Mouse (Mus musculus): ENCODE data around the gene Ddx18.

The Ddx18 gene

GRCm38 (mm10) chr1:121527600-121528398, 40.0 kb downstream of the Ddx18 start:
- DNase-seq (ENCODE audit: low spot score) = no peak

GRCm38 (mm10) chr1:121527061-121527460, 40.7 kb downstream of the Ddx18 start:
- no peak for DNase-seq (ENCODE audit: low spot score)

GRCm38 (mm10) chr1:121518609-121519008, 49.2 kb downstream of the Ddx18 start:
- DNase-seq (ENCODE audit: low spot score) = no peak

- DNase-seq (ENCODE audit: low spot score) = no peak
These were observed 55.8 kb downstream of the Ddx18 start for GRCm38 (mm10) chr1:121511966-121512365.

- no peak for DNase-seq (ENCODE audit: low spot score)
These were observed 56.6 kb downstream of the Ddx18 start for GRCm38 (mm10) chr1:121511186-121511585.

- no peak for DNase-seq (ENCODE audit: low spot score)
These were observed 57.2 kb downstream of the Ddx18 start for GRCm38 (mm10) chr1:121510420-121511140.

GRCm38 (mm10) chr1:121508729-121509128, 59.1 kb downstream of the Ddx18 start:
- no peak for DNase-seq (ENCODE audit: low spot score)
